Mouse (Mus musculus): Measurements from ENCODE around the gene Kif1a.

DNA sequence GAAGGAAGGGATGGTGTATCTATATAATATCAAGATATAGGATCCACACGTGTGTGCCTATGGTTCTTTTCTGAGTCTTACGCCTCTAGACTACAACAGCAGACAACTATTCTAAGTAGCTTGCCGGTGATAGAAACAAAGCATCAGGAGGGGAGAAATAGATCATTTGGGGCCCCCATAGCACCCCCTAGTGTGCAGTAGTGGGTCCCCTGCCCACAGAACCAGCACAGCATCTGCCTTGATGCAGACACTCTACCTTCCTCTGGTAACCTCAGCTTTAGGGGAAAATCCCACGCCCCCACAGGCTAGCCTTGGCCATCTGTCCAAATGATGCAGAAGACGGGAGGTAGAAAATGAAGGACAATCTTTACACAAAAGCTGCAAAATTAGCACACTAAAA lies 116.8 kb downstream of the Kif1a start:
- TF ChIP-seq CTCF (IDR thresholded peaks at IDR 0.05; ENCODE audit: low read depth) (no peak), EP300 (IDR thresholded peaks at IDR 0.05; ENCODE audit: low read depth) (no peak)

All from heart, postnatal 0 days (tissue).